Mouse (Mus musculus): ENCODE measurements around the gene Pcgf6. TPM values are rescaled to one million over a fixed set of nuclear protein-coding genes. Genes with fewer than 3 reads are reported as not detected.

The Pcgf6 gene
- polyA plus RNA-seq, 1 experiment = 27.5 TPM

DNA sequence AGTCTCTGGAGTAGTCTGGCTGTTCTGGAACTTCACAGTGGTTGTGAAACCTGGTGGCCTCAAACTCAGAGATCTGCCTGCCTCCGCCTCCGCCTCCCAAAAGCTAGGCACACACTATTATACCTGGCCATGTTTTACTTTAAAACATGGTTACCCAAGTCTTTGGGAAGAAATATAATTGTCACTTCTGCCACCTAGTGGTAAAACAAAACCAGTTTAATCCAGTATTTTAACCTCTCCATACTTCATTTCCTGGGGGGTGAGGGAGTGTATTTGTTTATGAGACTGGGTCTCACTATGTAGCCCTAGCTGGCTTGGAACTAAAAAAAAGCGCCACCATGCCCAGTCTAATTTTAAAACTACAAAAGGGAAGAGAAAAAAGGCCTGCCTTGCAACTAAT is 7.1 kb downstream of the Pcgf6 start:
- TF ChIP-seq GATA1 (IDR thresholded peaks at IDR 0.05; ENCODE audit: low read length) = no peak

DNA sequence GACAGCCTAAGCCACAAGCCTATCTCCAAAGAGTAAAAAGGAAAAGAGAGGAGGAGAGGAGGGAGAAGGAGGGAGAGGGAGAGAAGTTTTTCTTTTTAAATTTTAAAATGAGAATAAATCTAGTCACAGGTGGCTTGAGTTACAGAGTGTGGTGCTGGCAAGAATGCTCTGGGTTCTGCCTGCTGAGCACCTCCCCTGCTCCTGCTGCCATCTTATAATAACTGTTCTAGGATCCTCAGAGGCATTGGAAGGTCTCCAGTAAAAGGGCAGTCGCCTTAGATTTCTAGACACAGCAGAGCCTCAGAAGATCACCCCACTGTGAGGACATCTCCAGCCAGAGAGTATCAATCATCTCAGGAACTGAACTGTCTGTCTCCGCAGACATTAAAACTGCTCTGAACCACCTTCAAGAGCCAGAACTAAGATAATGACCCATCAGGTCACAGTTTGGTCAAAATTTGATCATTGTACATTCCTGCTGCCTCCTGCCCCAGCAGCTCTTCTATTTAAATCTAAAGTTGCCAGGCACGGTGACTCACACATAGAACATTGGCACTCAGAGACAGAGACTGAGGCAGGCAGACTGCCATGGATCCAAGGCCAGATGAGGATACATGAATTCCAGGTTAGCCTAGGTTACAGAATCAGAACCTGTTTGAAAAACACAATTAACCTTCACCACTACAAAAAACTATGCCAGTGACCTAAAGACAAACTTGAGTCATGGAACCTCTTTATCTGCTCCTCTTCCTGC is 9.8 kb downstream of the Pcgf6 start:
- no peak for TF ChIP-seq GATA1 (IDR thresholded peaks at IDR 0.05; ENCODE audit: low read length)

DNA sequence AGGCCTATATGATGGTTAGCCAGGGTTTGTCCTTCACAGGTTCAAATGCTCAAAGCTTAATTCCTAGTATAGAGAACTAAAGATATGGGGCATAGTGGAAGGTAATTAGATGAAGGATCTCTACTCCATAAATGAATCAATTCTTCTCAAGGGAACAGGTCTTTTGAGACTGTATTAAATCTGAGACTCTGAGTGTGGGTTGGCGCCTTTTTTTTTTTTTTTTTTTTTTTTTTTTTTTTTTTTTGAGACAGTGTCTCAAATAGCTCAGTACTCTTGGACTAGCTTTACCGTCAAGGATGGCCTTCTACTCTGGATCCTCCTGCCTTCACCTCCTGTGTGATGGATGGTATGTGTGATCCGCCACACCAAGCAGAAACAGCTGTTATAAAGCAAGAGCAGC is 14.1 kb downstream of the Pcgf6 start:
- no peak for TF ChIP-seq GATA1 (IDR thresholded peaks at IDR 0.05; ENCODE audit: low read length)

DNA sequence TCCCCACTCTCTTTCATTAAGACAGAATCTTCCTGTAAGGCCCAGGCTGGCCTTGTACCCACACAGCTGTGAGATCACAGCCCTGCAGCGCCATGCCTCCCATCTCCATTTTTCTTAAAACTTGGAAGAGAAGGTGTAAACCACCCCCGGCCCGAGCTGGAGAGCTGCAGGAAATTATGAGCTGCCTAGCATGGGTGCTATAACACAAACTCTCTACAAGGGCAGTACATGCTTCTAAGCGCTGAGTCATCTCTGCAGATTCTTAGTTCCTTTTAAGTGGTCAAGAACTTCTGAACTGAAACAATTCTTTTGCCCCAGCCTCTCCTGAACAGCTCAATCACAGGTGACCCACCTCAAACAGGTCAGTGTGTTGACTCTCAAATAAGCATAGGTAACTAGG is 15.8 kb downstream of the Pcgf6 start:
- TF ChIP-seq GATA1 (IDR thresholded peaks at IDR 0.05; ENCODE audit: low read length) = no peak

DNA sequence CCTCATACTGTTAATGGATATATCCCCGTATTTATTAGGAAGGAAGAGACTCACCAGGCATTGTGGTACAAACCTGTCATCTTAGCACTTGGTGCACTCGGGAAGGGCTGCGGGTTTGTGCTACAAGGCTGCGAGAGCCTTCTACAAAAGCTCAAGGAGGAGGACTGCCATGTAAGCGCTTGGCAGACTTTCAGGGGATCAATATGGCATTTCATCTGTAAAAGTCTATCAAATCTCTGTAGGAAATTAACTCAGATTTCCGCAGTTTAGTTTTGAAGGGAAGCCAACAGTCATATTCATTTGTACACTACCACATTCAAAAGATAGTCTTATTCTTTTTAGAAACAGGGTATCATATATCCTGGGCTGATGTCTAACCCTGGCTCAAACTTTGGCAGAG is 18.9 kb downstream of the Pcgf6 start:
- TF ChIP-seq GATA1 (IDR thresholded peaks at IDR 0.05; ENCODE audit: low read length) = no peak

DNA sequence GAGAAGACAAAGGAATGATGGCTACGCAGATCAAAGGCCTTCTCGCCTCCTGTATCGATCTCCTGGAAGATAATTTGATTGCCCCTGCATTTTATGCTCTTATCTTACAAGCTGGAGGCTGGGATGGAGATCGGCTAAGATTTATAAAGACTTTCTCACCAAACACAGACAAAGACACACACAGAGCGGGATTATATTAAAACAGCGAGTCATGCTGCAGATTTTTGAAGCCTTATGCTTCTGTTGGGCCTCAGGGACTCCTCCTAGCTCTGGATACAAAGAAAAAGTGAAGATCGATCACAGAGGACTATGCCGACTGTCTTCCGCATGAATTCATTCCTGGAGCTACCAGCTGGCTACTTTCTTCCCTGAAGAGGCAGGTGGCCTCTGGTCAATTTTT is 20.9 kb downstream of the Pcgf6 start:
- no peak for TF ChIP-seq GATA1 (IDR thresholded peaks at IDR 0.05; ENCODE audit: low read length)

DNA sequence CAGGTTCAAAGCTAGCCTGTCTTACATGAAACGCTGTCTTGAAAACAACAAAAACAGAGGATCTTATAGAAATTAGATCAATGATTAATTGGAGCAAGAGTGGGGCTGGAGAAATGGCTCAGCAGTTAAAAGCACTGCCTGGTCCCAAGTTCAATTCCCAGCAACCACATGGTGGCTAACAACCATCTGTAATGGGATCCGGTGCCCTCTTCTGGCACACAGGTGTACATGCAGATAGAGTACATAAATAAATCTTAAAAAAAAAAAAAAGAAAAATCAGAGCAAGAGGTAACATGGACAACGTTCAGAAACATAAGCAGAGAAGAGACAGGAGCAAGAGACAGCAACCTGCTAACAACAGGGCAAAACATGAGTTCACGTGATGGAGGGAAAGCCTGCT is 24.2 kb downstream of the Pcgf6 start:
- no peak for TF ChIP-seq GATA1 (IDR thresholded peaks at IDR 0.05; ENCODE audit: low read length)

DNA sequence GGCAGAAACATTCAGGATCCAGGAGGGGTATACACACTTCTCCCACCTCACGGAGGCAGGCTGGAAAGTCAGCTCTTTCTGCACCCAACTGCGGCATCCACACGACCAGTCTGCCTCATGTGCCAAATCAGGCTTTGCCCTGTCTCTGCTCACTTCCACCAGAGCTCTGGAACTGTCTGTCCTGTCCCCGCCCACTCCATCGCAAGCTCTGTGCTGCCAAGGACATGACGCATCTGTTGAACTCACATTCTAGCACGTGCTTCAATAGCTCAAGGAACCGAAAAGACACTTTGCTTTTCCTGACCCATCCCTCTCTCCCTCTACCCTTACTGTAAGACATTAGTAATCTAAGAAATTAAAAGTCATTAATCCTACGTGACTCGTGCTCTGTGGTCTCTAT is 25.8 kb downstream of the Pcgf6 start:
- TF ChIP-seq GATA1 (IDR thresholded peaks at IDR 0.05; ENCODE audit: low read length) = no peak

DNA sequence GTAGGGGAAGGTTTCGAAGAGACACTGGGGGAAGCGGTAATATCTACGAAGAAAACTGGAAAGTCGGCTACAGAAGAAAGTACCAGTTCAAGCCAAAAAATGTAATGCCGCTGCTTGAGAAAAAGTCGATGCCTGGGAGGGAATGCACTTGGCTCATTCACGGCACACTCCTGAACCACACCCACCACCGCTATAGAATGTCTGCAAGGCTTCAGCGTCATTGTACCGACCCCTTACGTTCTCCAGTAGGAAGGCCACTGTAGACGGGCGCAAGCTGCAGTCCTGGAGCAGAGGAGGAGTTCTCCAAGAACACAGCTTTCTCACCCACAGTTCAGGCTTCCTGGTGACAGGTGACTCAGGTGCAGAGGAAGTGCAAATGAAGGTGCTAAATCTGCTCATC is 27.2 kb downstream of the Pcgf6 start:
- no peak for TF ChIP-seq GATA1 (IDR thresholded peaks at IDR 0.05; ENCODE audit: low read length)

DNA sequence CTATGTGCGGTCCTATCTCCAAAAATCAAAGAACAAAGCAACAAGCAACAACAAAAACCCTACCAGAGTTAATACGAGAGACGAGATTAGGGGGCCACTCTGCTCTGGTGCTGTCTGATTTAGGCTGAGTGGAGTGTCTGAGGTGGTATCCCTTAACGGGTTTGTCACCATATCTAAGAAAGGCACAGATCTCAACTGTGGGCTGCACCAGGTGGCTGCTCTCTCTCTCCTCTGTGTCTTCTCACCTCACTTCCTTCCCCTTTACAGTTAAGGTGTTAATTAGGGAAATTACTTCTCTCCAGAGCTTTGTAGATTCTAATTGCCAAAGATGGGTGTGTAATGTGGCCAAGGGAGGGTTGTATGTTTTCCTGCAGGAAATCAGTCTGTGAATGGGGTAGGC is 28.0 kb downstream of the Pcgf6 start:
- TF ChIP-seq GATA1 (IDR thresholded peaks at IDR 0.05; ENCODE audit: low read length) = no peak

DNA sequence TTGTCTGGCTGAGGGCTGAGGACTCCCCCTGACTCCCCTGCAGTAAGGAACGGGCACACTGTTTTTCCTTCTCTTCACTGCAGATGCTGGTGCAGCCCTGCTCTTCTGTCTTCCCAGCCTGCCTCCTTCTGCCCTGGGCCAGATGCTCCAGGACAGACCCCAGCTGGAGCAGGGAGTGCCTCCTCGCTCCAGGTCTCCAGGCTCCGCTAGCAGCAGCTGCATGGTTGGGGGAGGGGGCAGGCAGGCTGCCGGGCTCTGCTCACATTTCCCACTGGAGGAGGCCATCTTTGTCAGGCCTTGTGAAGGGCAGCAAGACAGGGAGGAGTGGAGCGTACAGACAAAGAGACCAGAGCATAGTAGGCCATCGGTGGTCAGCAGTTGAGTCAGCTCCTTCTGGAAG is 31.4 kb downstream of the Pcgf6 start:
- TF ChIP-seq GATA1 (IDR thresholded peaks at IDR 0.05; ENCODE audit: low read length) = no peak

DNA sequence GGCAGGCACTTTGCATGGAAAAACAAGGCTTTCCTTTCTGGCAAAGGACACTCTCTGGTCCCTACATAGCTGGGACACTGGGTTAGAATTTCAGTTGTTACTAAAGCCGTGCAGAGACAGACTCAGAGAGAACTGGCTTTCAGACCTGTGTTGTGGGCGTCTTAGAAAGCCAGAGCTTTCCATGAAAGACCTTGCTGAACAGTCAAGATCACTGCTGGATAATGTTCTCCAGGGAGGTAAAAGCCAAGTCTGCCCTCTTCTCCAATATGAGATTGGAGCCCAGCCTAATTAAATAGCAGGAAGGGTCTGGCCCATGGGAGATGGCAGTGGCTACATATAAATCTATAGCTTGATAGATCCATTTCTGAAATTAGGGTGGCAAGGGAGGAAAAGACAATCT is 32.4 kb downstream of the Pcgf6 start:
- TF ChIP-seq GATA1 (IDR thresholded peaks at IDR 0.05; ENCODE audit: low read length) = no peak

DNA sequence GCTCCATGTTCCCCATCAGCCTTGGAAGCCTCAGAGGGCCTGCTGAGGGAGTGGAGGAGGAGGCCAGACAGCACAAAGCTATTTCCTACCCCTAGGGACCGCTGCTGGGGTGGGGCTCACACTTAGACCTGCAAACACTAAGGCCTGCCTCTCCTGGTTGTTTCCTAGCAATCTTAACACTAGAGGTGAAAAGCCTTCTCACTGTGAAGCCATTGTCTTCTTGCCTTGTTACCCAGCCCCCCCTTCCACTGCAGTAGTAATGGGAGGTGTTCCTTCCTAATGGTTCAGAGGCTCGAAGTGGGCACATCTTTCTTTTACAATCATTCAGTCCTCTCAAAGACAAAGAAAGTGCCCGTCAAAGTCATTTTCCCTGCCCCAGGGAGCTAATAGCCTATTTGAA is 32.9 kb downstream of the Pcgf6 start:
- no peak for TF ChIP-seq GATA1 (IDR thresholded peaks at IDR 0.05; ENCODE audit: low read length)

DNA sequence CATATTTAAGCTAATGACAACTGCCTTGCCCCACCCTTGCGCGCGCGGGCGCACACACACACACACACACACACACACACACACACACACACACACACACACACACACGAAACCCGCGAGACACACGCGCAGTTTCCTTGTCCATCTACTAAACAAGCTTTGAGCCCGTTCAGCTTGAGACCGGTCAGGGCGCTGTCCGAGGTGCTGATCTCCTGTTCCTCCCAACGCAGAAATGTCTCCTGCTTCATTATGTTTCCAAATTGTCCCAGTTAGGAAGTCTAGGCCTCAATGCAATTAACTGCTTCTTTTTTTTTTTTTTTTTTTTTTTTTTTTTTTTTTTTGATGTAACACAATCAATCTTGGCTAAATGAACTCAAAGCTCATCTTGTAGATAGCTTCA is 34.2 kb downstream of the Pcgf6 start:
- TF ChIP-seq GATA1 (IDR thresholded peaks at IDR 0.05; ENCODE audit: low read length) = no peak

DNA sequence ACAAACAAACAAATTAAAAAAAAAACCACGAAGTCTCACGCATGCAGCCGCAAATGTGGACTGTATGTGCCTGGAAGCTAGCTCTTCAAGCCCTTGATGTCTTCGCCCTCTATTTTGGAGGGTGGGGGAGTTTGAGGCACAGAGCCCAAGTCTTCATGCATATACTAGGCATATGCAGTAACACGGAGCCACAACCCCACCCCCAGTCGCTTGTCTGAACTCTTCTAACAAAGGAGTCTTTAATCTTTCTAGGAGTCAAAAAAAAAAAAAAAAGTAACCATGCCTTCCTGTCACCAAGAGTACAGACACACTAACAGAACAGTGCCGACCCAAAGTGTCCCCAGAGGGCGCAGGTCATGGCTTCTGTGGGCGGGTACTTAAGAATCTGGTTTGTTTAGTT is 34.7 kb downstream of the Pcgf6 start:
- TF ChIP-seq GATA1 (IDR thresholded peaks at IDR 0.05; ENCODE audit: low read length) = no peak

DNA sequence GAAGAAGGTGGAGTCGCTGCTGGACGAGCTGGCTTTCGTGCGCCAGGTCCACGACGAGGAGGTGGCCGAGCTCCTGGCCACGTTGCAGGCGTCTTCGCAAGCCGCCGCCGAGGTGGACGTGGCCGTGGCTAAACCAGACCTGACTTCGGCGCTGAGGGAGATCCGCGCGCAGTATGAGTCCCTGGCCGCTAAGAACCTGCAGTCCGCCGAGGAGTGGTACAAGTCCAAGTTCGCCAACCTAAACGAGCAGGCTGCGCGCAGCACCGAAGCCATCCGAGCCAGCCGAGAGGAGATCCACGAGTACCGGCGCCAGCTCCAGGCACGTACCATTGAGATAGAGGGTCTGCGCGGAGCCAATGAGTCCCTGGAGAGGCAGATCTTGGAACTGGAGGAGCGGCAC is 35.3 kb downstream of the Pcgf6 start:
- no peak for TF ChIP-seq GATA1 (IDR thresholded peaks at IDR 0.05; ENCODE audit: low read length)

DNA sequence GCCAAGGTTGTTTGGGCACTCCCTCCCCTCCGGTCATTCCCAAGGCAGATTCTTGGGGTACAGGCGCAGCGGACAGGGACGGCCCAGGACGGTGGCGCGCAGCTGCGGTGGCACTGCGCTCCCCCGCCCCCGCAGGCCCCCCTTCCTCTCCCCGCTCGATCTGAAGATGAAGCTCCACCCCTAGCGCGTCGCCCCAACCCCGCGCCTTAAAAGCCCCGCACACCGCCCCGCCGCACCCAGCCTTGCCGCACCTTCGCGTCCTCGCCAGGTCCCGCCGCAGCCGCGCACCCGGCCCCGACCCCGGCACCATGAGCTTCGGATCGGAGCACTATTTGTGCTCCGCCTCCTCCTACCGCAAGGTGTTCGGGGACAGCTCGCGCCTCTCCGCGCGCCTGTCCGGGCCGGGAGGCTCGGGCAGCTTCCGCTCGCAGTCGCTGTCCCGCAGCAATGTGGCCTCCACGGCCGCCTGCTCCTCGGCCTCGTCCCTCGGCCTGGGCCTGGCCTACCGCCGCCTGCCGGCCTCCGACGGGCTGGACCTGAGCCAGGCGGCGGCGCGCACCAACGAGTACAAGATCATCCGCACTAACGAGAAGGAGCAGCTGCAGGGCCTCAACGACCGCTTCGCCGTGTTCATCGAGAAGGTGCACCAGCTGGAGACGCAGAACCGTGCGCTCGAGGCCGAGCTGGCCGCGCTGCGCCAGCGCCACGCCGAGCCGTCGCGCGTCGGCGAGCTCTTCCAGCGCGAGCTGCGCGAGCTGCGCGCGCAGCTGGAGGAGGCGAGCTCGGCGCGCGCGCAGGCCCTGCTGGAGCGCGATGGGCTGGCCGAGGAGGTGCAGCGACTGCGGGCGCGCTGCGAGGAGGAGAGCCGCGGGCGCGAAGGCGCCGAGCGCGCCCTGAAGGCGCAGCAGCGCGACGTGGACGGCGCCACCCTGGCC is 36.0 kb downstream of the Pcgf6 start, which contains the start of the genes Ina and Nt5c2:
Gene Ina (plus strand): TSS at position 252 of the 935 bp plus-strand sequence.
Gene Nt5c2 (minus strand): TSS at position 707 of the 935 bp plus-strand sequence.
- TF ChIP-seq GATA1 (IDR thresholded peaks at IDR 0.05; ENCODE audit: low read length) = no peak
